Mouse (Mus musculus): ENCODE results near the gene Maneal. TPM values are rescaled to one million over a fixed set of nuclear protein-coding genes. Genes with fewer than 3 reads are reported as not detected.
A peak's percentile ranks its signal among the peaks of the same experiment; 100 is the strongest.

Maneal gene
- polyA plus RNA-seq (2012; rRNA removed): 52.7 and 53.7 TPM in 2 replicates

GRCm38 (mm10) chr4:124861283-124862188 lies at the start of gene Maneal:
Gene Maneal, minus strand, starts transcription at chr4:124862171.
- Histone ChIP-seq H3K4me3 (ENCODE audit: insufficient read depth, low read length) (peak within 1 kb of the TSS; percentile 95), H3K4me1 (ENCODE audit: control insufficient read depth, insufficient read depth, low read length) (peaks cover 1% of the 10 kb centered on the region), H3K27ac (ENCODE audit: insufficient read depth, low read length) (peak within 1 kb of the TSS; percentile 88)
- no peak for TF ChIP-seq POLR2A (IDR thresholded peaks at IDR 0.05; ENCODE audit: extremely low read depth, insufficient read depth, low read length)
- TF ChIP-seq CTCF (IDR thresholded peaks at IDR 0.05; ENCODE audit: extremely low read depth, insufficient read depth, low read length): no peak

- Histone ChIP-seq H3K4me3 (ENCODE audit: insufficient read depth, low read length) (no peak overlapping the region), H3K4me1 (ENCODE audit: control insufficient read depth, insufficient read depth, low read length) (no peaks in the 10 kb centered on the region), H3K27ac (ENCODE audit: insufficient read depth, low read length) (no peak overlapping the region)
- TF ChIP-seq CTCF (IDR thresholded peaks at IDR 0.05; ENCODE audit: extremely low read depth, insufficient read depth, low read length): no peak
- TF ChIP-seq POLR2A (IDR thresholded peaks at IDR 0.05; ENCODE audit: extremely low read depth, insufficient read depth, low read length): no peak
Observed at GRCm38 (mm10) chr4:124905971-124906822, 44.2 kb upstream of the Maneal start.

DNA sequence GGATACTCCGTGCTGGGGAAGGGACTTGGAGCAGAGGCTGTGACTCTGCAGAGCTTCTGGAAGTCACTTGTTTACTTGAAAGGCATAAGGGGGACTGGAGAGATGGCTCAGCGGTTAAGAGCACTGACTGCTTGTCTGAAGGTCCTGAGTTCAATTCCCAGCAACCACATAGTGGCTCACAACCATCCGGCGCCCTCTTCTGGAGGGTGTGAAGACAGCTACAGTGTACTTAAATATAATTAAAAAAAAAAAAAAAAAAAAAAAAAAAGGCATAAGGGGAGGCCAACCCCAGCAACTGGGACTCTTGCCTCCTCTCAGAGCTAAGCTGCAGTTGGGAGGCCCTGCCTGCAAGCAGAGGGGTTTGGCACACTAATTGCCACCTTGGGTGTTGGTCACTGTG lies 43.4 kb upstream of the Maneal start:
- Histone ChIP-seq H3K27ac (ENCODE audit: insufficient read depth, low read length) (no peak overlapping the region), H3K4me1 (ENCODE audit: control insufficient read depth, insufficient read depth, low read length) (no peaks in the 10 kb centered on the region), H3K4me3 (ENCODE audit: insufficient read depth, low read length) (no peak overlapping the region)
- TF ChIP-seq POLR2A (IDR thresholded peaks at IDR 0.05; ENCODE audit: extremely low read depth, insufficient read depth, low read length): no peak
- 0 out of 2 replicates have a peak, but pooled peaks have one; percentile 10 for TF ChIP-seq CTCF (IDR thresholded peaks at IDR 0.05; ENCODE audit: extremely low read depth, insufficient read depth, low read length)

DNA sequence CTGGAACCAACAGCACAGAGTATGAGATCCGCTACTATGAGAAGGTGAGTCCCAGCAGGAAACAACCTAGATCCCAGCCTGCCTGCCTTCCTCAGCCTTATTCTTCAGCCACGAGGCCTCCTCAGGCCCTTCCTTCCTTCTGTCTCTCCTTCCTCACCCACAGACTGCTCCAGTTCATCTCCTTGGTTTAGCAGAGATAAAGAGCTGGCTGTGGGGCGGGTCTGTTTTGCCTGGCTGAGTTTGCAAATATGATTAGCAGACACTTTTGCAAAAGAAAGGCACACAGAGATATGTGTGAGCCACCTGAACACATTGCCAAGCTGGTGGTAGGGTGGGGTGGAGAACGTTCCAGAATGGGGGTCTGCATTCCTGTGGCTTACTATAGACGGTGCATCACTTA lies 37.9 kb upstream of the Maneal start:
- no peak for TF ChIP-seq CTCF (IDR thresholded peaks at IDR 0.05; ENCODE audit: extremely low read depth, insufficient read depth, low read length)
- TF ChIP-seq POLR2A (IDR thresholded peaks at IDR 0.05; ENCODE audit: extremely low read depth, insufficient read depth, low read length): no peak
- no peaks in the 10 kb centered on the region for H3K4me1 ChIP-seq (ENCODE audit: control insufficient read depth, insufficient read depth, low read length)
- no peak overlapping the region for H3K4me3 ChIP-seq (ENCODE audit: insufficient read depth, low read length)
- H3K27ac ChIP-seq (ENCODE audit: insufficient read depth, low read length): no peak overlapping the region

- TF ChIP-seq POLR2A (IDR thresholded peaks at IDR 0.05; ENCODE audit: extremely low read depth, insufficient read depth, low read length) (no peak), CTCF (IDR thresholded peaks at IDR 0.05; ENCODE audit: extremely low read depth, insufficient read depth, low read length) (no peak)
- H3K27ac ChIP-seq (ENCODE audit: insufficient read depth, low read length): no peak overlapping the region
- peaks cover 2% of the 10 kb centered on the region; the same call in 1 of the 2 replicates for H3K4me1 ChIP-seq (ENCODE audit: control insufficient read depth, insufficient read depth, low read length)
- no peak overlapping the region for H3K4me3 ChIP-seq (ENCODE audit: insufficient read depth, low read length)
Observed at GRCm38 (mm10) chr4:124898428-124898827, 36.5 kb upstream of the Maneal start.

- Histone ChIP-seq H3K4me3 (ENCODE audit: insufficient read depth, low read length) (peak overlapping the region; percentile 46), H3K27ac (ENCODE audit: insufficient read depth, low read length) (peak overlapping the region; percentile 55), H3K4me1 (ENCODE audit: control insufficient read depth, insufficient read depth, low read length) (peaks cover 9% of the 10 kb centered on the region)
- TF ChIP-seq POLR2A (IDR thresholded peaks at IDR 0.05; ENCODE audit: extremely low read depth, insufficient read depth, low read length) (peak; percentile 56; the same call in 1 of the 2 replicates), CTCF (IDR thresholded peaks at IDR 0.05; ENCODE audit: extremely low read depth, insufficient read depth, low read length) (no peak)
Observed at GRCm38 (mm10) chr4:124894508-124895428, 32.8 kb upstream of the Maneal start.

DNA sequence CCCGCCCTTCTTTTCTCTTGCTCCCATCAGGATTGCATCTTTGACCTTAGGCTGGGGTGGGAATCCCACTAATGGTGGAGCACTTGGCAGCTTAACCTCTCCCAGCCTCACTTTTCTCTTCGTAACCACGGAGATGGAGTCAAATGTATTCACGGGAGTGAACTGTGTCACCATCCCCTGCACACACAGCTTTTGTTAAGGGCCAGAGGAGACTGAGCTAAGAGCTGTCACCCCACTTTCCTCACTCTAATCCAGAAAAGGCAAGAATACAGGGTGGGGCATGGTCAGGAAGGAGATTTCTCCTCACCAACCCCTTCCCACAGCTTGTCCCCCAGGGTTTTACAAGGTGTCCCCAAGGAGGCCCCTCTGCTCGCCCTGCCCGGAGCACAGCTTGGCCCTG lies 31.8 kb upstream of the Maneal start:
- peak overlapping the region; percentile 46 for H3K4me3 ChIP-seq (ENCODE audit: insufficient read depth, low read length)
- H3K27ac ChIP-seq (ENCODE audit: insufficient read depth, low read length): peak overlapping the region; percentile 55
- peaks cover 9% of the 10 kb centered on the region for H3K4me1 ChIP-seq (ENCODE audit: control insufficient read depth, insufficient read depth, low read length)
- TF ChIP-seq POLR2A (IDR thresholded peaks at IDR 0.05; ENCODE audit: extremely low read depth, insufficient read depth, low read length) (no peak), CTCF (IDR thresholded peaks at IDR 0.05; ENCODE audit: extremely low read depth, insufficient read depth, low read length) (no peak)

GRCm38 (mm10) chr4:124890831-124891230 lies 28.9 kb upstream of the Maneal start:
- no peak overlapping the region; the same call in none of the 2 replicates for H3K27ac ChIP-seq (ENCODE audit: insufficient read depth, low read length)
- no peak for TF ChIP-seq POLR2A (IDR thresholded peaks at IDR 0.05; ENCODE audit: extremely low read depth, insufficient read depth, low read length)
- TF ChIP-seq CTCF (IDR thresholded peaks at IDR 0.05; ENCODE audit: extremely low read depth, insufficient read depth, low read length): no peak

More at GRCm38 (mm10) chr4:124890831-124891230, 28.9 kb upstream of the Maneal start:
- Histone ChIP-seq H3K4me1 (ENCODE audit: control insufficient read depth, insufficient read depth, low read length) (peaks cover 9% of the 10 kb centered on the region), H3K4me3 (ENCODE audit: insufficient read depth, low read length) (no peak overlapping the region)

Measured in cortical plate, adult 2 months (tissue).